Mouse (Mus musculus) MEL (cell line): ENCODE measurements around the gene Mrps35. TPM values are rescaled to one million over a fixed set of nuclear protein-coding genes. Genes with fewer than 3 reads are reported as not detected.

Experiments
- DNase-seq: peaks from one replicate; pipeline ENCODE4 v3.0.0; 2011; ENCODE audit warnings: low read depth, low spot score
- H3K27ac ChIP-seq: 2 replicates; pipeline ENCODE4 v1.5.1; 2012; ENCODE audit warnings: low read depth, mild to moderate bottlenecking, control low read depth, low read length, moderate library complexity; ENCODE audit not compliant: control insufficient read depth
- H3K27me3 ChIP-seq, 2 experiments: fragments of 150-350 bp in 1 of 2; sonication (generic) in 1 of 2; 2 replicates each; pipeline ENCODE4 v1.6.1; 2012; ENCODE audit warnings: low read length in 2 of 2, mild to moderate bottlenecking in 2 of 2, improper control_type of control experiment in 1 of 2, moderate library complexity in 1 of 2; ENCODE audit not compliant: insufficient read depth in 2 of 2, control insufficient read depth in 1 of 2
- H3K36me3 ChIP-seq, 2 experiments: 2 replicates each; pipeline ENCODE4 v1.6.1; 2012 to 2014; ENCODE audit warnings: low read length in 2 of 2, improper control_type of control experiment in 1 of 2, inconsistent platforms in 1 of 2, mild to moderate bottlenecking in 1 of 2; ENCODE audit not compliant: insufficient read depth in 2 of 2, control insufficient read depth in 1 of 2
- H3K4me1 ChIP-seq, 2 experiments: fragments of 150-350 bp in 1 of 2; sonication (generic) in 1 of 2; 2 replicates each; pipeline ENCODE4 v1.6.1; 2012; ENCODE audit warnings: low read length in 2 of 2, improper control_type of control experiment in 1 of 2, mild to moderate bottlenecking in 1 of 2; ENCODE audit not compliant: insufficient read depth in 2 of 2, control insufficient read depth in 1 of 2
- H3K4me3 ChIP-seq, 2 experiments: fragments of 150-350 bp in 1 of 2; sonication (generic) in 1 of 2; 2 replicates each; pipeline ENCODE4 v1.5.1; 2012; ENCODE audit warnings: low read depth in 2 of 2, low read length in 2 of 2, mild to moderate bottlenecking in 2 of 2, moderate library complexity in 2 of 2, control low read depth in 1 of 2, improper control_type of control experiment in 1 of 2; ENCODE audit not compliant: control insufficient read depth in 1 of 2, insufficient read depth in 1 of 2
- H3K79me2 ChIP-seq: 2 replicates; pipeline ENCODE4 v1.6.1; 2012; ENCODE audit warnings: mild to moderate bottlenecking, low read length, moderate library complexity; ENCODE audit not compliant: control insufficient read depth, poor library complexity, insufficient read depth
- H3K9ac ChIP-seq: 2 replicates; pipeline ENCODE4 v1.6.1; 2012; ENCODE audit warnings: low read depth, mild to moderate bottlenecking, control low read depth, low read length, moderate library complexity; ENCODE audit not compliant: control insufficient read depth, poor library complexity, severe bottlenecking
- H3K9me3 ChIP-seq: fragments of 150-350 bp; sonication (generic); replicated peaks from 2 replicates; pipeline ENCODE4 v1.6.1; 2012; ENCODE audit warnings: mild to moderate bottlenecking, low read length, improper control_type of control experiment, moderate library complexity; ENCODE audit not compliant: insufficient read depth
- CHD2 ChIP-seq: IDR thresholded peaks from 2 replicates; pipeline ENCODE4 v1.6.1; 2011; ENCODE audit warnings: low read length, improper control_type of control experiment
- CTCF ChIP-seq, 3 experiments: IDR thresholded peaks in 2 of 3; conservative IDR thresholded peaks in 1 of 3; 2 replicates each; pipeline ENCODE4 v1.5.1; 2011 to 2012; ENCODE audit warnings: low read length in 3 of 3, low read depth in 2 of 3, mild to moderate bottlenecking in 2 of 3, improper control_type of control experiment in 1 of 3, inconsistent platforms in 1 of 3, mixed read lengths in 1 of 3, moderate library complexity in 1 of 3; ENCODE audit not compliant: control insufficient read depth in 1 of 3, insufficient read depth in 1 of 3, poor library complexity in 1 of 3, severe bottlenecking in 1 of 3
- E2F4 ChIP-seq: IDR thresholded peaks from 2 replicates; pipeline ENCODE4 v1.6.1; 2011; ENCODE audit warnings: low read depth, low read length, improper control_type of control experiment, borderline replicate concordance
- ETS1 ChIP-seq: IDR thresholded peaks from 2 replicates; pipeline ENCODE4 v1.6.1; 2012; ENCODE audit warnings: low read depth, mild to moderate bottlenecking, inconsistent platforms, low read length, improper control_type of control experiment, moderate library complexity
- MEF2A ChIP-seq: IDR thresholded peaks from 2 replicates; pipeline ENCODE4 v1.6.1; 2014; ENCODE audit warnings: low read depth, mild to moderate bottlenecking, inconsistent platforms, low read length, improper control_type of control experiment; ENCODE audit not compliant: poor library complexity, insufficient replicate concordance, severe bottlenecking; ENCODE audit errors: extremely low read depth
- MYB ChIP-seq: IDR thresholded peaks from 2 replicates; pipeline ENCODE4 v1.6.1; 2011; ENCODE audit warnings: mild to moderate bottlenecking, low read depth, low read length, improper control_type of control experiment
- MYC ChIP-seq: IDR thresholded peaks from 2 replicates; pipeline ENCODE4 v1.6.1; 2011; ENCODE audit warnings: low read depth, mild to moderate bottlenecking, low read length, improper control_type of control experiment, moderate library complexity
- NELFE ChIP-seq: IDR thresholded peaks from 2 replicates; pipeline ENCODE4 v1.6.1; 2011; ENCODE audit warnings: low read depth, low read length, improper control_type of control experiment
- POLR2A ChIP-seq, 2 experiments: IDR thresholded peaks; 2 replicates each; pipeline ENCODE4 v1.6.1; 2011 to 2012; ENCODE audit warnings: low read length in 2 of 2, mild to moderate bottlenecking in 2 of 2, control low read depth in 1 of 2, improper control_type of control experiment in 1 of 2, low read depth in 1 of 2, moderate library complexity in 1 of 2; ENCODE audit not compliant: control insufficient read depth in 1 of 2, insufficient read depth in 1 of 2, poor library complexity in 1 of 2
- POLR2AphosphoS5 ChIP-seq: IDR thresholded peaks from 2 replicates; pipeline ENCODE4 v1.6.1; 2012; ENCODE audit warnings: low read depth, borderline replicate concordance, mild to moderate bottlenecking, inconsistent platforms, low read length, moderate library complexity, mixed read lengths
- RAD21 ChIP-seq: IDR thresholded peaks from 2 replicates; pipeline ENCODE4 v1.6.1; 2011; ENCODE audit warnings: mild to moderate bottlenecking, low read depth, low read length, improper control_type of control experiment
- SMC3 ChIP-seq: IDR thresholded peaks from 2 replicates; pipeline ENCODE4 v1.6.1; 2011; ENCODE audit warnings: low read depth, low read length, improper control_type of control experiment
- UBTF ChIP-seq: IDR thresholded peaks from 2 replicates; pipeline ENCODE4 v1.6.1; 2012; ENCODE audit warnings: low read depth, mild to moderate bottlenecking, inconsistent platforms, low read length, improper control_type of control experiment, moderate library complexity, borderline replicate concordance; ENCODE audit not compliant: insufficient read depth
- USF1 ChIP-seq: IDR thresholded peaks from 2 replicates; pipeline ENCODE4 v1.6.1; 2014; ENCODE audit warnings: low read depth, mild to moderate bottlenecking, inconsistent platforms, low read length, improper control_type of control experiment, moderate library complexity
- ZC3H11A ChIP-seq: IDR thresholded peaks from 2 replicates; pipeline ENCODE4 v1.6.1; 2012; ENCODE audit warnings: low read depth, mild to moderate bottlenecking, inconsistent platforms, low read length, improper control_type of control experiment
- ZMIZ1 ChIP-seq: IDR thresholded peaks from 2 replicates; pipeline ENCODE4 v1.6.1; 2012; ENCODE audit warnings: low read depth, mild to moderate bottlenecking, inconsistent platforms, low read length, improper control_type of control experiment, moderate library complexity
- polyA plus RNA-seq, 2 experiments: library from polyadenylated mRNA; stranded (reverse) in 1 of 2; unstranded in 1 of 2; fragments of >175 nt in 1 of 2; fragments of >200 nt in 1 of 2; gene quantifications; 2 replicates each; pipeline versions ENCODE4 v1.2.1 to v1.2.4; 2012; ENCODE audit warnings: low replicate concordance in 2 of 2, low read depth in 1 of 2; ENCODE audit not compliant: insufficient read length in 2 of 2, insufficient read depth in 1 of 2, missing spikeins in 1 of 2
- total RNA-seq: library from RNA; depleted of rRNA; stranded (reverse); fragments of 300-350 nt; gene quantifications from 2 replicates; pipeline ENCODE4 v1.2.3, GENCODE M21; 2012

Mrps35 gene
- total and polyA plus RNA-seq, 3 experiments: 99.0 to 148 TPM; not detected in 1

GRCm38 (mm10) chr6:147109283-147109682 lies 66.7 kb downstream of the Mrps35 start (continued):
- no peak for TF ChIP-seq RAD21
- TF ChIP-seq ZC3H11A: no peak

- no peak overlapping the region for H3K27ac ChIP-seq
- H3K9me3 ChIP-seq: no peaks in the 10 kb centered on the region
- H3K9ac ChIP-seq: no peak overlapping the region
- no peak overlapping the region for H3K4me3 ChIP-seq
- H3K36me3 ChIP-seq: no peaks in the 10 kb centered on the region
- H3K27me3 ChIP-seq: no peaks in the 10 kb centered on the region
- H3K4me1 ChIP-seq: no peaks in the 10 kb centered on the region
- TF ChIP-seq MYC (no peak), SMC3 (peak; percentile 62), CTCF (IDR thresholded peaks at IDR 0.05 in 2 of 3, conservative IDR thresholded peaks at IDR 0.05 in 1 of 3; ENCODE audit: control insufficient read depth in 1 of 3, insufficient read depth in 1 of 3, low read depth in 2 of 3, low read length in 3 of 3, poor library complexity in 1 of 3, severe bottlenecking in 1 of 3) (peak; percentile 50 to 62 (median 61)), RAD21 (peak; percentile 33)
- H3K79me2 ChIP-seq: no peaks in the 10 kb centered on the region
- DNase-seq: peak; percentile 56
Measured at GRCm38 (mm10) chr6:147116579-147116978, 74.0 kb downstream of the Mrps35 start.

GRCm38 (mm10) chr6:147117764-147118163 lies 75.2 kb downstream of the Mrps35 start:
- no peak overlapping the region for H3K9ac ChIP-seq
- TF ChIP-seq USF1: no peak
- TF ChIP-seq CHD2: no peak
- TF ChIP-seq MEF2A: no peak
- TF ChIP-seq POLR2AphosphoS5: no peak
- TF ChIP-seq POLR2A (IDR thresholded peaks at IDR 0.05; ENCODE audit: control insufficient read depth in 1 of 2, insufficient read depth in 1 of 2, low read depth in 1 of 2, low read length in 2 of 2, poor library complexity in 1 of 2): no peak
- no peak for TF ChIP-seq E2F4
- no peak for TF ChIP-seq MYB
- no peak for TF ChIP-seq MYC
- TF ChIP-seq UBTF: no peak
- H3K36me3 ChIP-seq: no peaks in the 10 kb centered on the region
- DNase-seq: no peak
- no peaks in the 10 kb centered on the region for H3K9me3 ChIP-seq
- no peak overlapping the region for H3K27ac ChIP-seq
- no peak overlapping the region for H3K4me3 ChIP-seq
- H3K4me1 ChIP-seq: no peaks in the 10 kb centered on the region
- H3K27me3 ChIP-seq: no peaks in the 10 kb centered on the region
- H3K79me2 ChIP-seq: no peaks in the 10 kb centered on the region

- Histone ChIP-seq H3K27ac (no peak overlapping the region), H3K9me3 (no peaks in the 10 kb centered on the region), H3K9ac (no peak overlapping the region), H3K36me3 (no peaks in the 10 kb centered on the region), H3K4me1 (no peaks in the 10 kb centered on the region), H3K27me3 (no peaks in the 10 kb centered on the region), H3K4me3 (no peak overlapping the region), H3K79me2 (no peaks in the 10 kb centered on the region)
- TF ChIP-seq MEF2A (no peak), SMC3 (no peak), ETS1 (no peak), NELFE (no peak), MYB (no peak), ZMIZ1 (no peak)
- DNase-seq: no peak
Measured at GRCm38 (mm10) chr6:147118190-147118589, 75.6 kb downstream of the Mrps35 start.
